Mouse (Mus musculus) testis, adult 2 months (tissue): ENCODE measurements around the gene Ldb2.

Source experiments
- CTCF ChIP-seq: fragments of 200-500 bp; IDR thresholded peaks from 2 replicates; pipeline ENCODE4 v1.5.1; 2012; ENCODE audit warnings: low read depth, mild to moderate bottlenecking, inconsistent platforms, low read length, moderate library complexity; ENCODE audit not compliant: control insufficient read depth, insufficient read depth, insufficient replicate concordance
- POLR2A ChIP-seq: fragments of 200-500 bp; IDR thresholded peaks from 2 replicates; pipeline ENCODE4 v1.6.1; 2012; ENCODE audit warnings: low read depth, mild to moderate bottlenecking, inconsistent platforms, low read length, moderate library complexity; ENCODE audit not compliant: control insufficient read depth

DNA sequence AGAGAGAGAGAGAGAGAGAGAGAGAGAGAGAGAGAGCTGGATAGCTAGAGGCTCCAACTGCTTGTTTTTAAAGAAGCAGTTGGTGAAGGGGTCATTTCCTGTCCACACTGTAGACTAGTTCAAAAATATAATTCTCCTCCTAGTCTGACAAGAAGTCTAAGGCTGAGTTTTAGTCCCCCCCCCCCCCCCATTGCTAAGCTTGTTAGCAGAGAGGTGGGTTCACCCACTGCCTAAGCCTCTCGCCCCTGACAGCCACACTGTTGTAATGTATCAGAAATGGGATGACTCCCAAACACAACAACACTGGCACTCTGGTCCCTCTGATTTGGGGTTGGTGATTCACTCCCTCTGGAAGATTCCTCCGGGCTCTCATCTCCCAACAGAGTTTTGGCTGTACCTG, 381 bp upstream of the Ldb2 start:
- TF ChIP-seq CTCF (no peak), POLR2A (no peak)
